Mouse (Mus musculus): Measurements from ENCODE around the gene Gm10277. TPM values are rescaled to one million over a fixed set of nuclear protein-coding genes. Genes with fewer than 3 reads are reported as not detected.
"Not testable (repeated sequence)": the region's sequence is repeated elsewhere in the genome, so short reads cannot be mapped to it uniquely, and the experiment has no call there.

The Gm10277 gene
- total RNA-seq, 2 experiments from 2014 or later, result not detected

DNA sequence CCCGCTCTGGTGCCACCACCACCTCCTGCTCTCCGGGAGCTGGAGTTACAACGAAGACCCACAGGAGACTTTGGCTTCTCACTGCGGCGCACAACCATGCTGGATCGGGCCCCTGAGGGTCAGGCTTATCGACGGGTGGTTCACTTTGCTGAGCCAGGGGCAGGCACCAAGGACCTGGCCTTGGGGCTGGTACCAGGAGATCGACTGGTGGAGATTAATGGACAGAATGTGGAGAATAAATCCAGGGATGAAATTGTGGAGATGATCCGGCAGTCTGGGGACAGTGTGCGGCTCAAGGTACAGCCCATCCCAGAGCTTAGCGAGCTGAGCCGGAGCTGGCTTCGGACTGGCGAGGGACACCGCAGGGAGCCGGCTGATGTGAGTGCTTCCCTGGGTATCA is 9.6 kb downstream of the Gm10277 start:
- intact Hi-C loops (cut with DNase I), result no loop called here
- no peak for DNase-seq (ENCODE audit: low spot score)

- intact Hi-C loops (cut with DNase I), result no loop called here
- DNase-seq (ENCODE audit: low spot score), result no peak
Measured at GRCm38 (mm10) chr11:77777436-77777835, 10.1 kb downstream of the Gm10277 start.

- no peak for DNase-seq (ENCODE audit: low spot score)
- intact Hi-C loops (cut with DNase I), result no loop called here
Measured at GRCm38 (mm10) chr11:77775701-77776400, 11.7 kb downstream of the Gm10277 start.

- intact Hi-C loops (cut with DNase I), result no loop called here
- DNase-seq (ENCODE audit: low spot score), result no peak
Measured at GRCm38 (mm10) chr11:77771879-77772713, 15.5 kb downstream of the Gm10277 start.

DNA sequence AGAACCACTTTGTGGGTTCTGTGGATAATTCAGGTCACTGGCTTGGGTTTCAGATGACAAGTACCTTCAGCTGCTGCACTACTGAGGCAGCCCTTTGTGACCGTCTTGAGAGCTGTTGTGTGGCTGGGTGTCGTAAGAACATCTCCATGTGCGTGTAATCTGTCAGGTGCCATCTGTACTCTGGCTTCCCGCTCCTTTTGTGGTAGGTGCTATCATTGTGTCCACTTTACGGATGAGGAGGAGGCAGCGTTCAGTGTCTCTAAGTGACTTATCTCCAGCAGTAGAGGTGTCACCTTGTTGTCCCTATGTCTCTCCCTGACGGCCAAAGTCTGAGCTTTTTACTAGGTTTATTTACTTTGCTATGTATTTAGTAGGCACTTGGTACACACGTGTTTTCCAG is 17.2 kb downstream of the Gm10277 start:
- intact Hi-C loops (cut with DNase I), result no loop called here
- DNase-seq (ENCODE audit: low spot score), result no peak

GRCm38 (mm10) chr11:77769496-77769895 is 18.1 kb downstream of the Gm10277 start:
- intact Hi-C loops (cut with DNase I), result no loop called here
- no peak for DNase-seq (ENCODE audit: low spot score)

DNA sequence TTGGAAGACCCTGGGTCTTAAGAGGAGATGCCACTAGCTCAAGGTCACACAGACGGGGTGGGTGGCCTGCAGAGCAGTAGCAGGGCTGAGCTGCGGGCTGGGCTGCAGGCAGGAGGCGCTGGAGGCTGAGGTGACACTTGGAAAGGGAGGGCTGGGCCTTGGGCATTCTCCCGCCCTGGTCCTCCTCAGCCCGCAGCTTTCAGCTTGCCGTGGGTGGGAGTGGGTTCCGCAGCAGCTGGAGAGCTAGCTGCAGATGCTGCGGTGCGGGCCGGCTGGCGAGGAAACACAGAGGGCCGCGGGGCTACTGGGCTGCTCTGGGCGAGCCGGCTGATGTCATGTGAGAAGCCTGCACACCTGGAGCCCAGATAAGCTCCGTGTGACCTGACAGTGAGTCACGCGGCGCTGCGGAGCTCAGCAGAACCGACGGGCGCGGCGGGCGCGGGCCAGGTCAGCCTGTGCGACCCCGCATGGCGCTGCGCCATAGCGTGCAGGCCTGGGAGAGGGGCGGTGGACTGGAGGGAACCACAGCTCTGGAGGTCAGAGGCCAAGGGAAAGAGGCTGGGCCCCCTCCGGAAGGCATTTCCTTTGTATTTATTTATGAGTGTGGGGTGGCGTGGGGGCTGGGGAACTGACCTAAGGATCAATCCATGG is 21.1 kb downstream of the Gm10277 start:
- intact Hi-C loops (cut with DNase I), result no loop called here
- no peak for DNase-seq (ENCODE audit: low spot score)

- no peak for DNase-seq (ENCODE audit: low spot score)
Measured at GRCm38 (mm10) chr11:77765459-77765777, 22.1 kb downstream of the Gm10277 start.

GRCm38 (mm10) chr11:77764694-77765458 is 22.7 kb downstream of the Gm10277 start:
- peak; percentile 47 for DNase-seq (ENCODE audit: low spot score)
- intact Hi-C loops (cut with DNase I), result no loop called here

More at GRCm38 (mm10) chr11:77765459-77765777, 22.1 kb downstream of the Gm10277 start:
- intact Hi-C loops (cut with DNase I), result no loop called here

GRCm38 (mm10) chr11:77763673-77764340 is 23.7 kb downstream of the Gm10277 start:
- no peak for DNase-seq (ENCODE audit: low spot score)
- intact Hi-C loops (cut with DNase I), result loop anchor here (2.0 kb wide), 1 partner anchor 29 kb away; no protein-coding TSS in a partner anchor

DNA sequence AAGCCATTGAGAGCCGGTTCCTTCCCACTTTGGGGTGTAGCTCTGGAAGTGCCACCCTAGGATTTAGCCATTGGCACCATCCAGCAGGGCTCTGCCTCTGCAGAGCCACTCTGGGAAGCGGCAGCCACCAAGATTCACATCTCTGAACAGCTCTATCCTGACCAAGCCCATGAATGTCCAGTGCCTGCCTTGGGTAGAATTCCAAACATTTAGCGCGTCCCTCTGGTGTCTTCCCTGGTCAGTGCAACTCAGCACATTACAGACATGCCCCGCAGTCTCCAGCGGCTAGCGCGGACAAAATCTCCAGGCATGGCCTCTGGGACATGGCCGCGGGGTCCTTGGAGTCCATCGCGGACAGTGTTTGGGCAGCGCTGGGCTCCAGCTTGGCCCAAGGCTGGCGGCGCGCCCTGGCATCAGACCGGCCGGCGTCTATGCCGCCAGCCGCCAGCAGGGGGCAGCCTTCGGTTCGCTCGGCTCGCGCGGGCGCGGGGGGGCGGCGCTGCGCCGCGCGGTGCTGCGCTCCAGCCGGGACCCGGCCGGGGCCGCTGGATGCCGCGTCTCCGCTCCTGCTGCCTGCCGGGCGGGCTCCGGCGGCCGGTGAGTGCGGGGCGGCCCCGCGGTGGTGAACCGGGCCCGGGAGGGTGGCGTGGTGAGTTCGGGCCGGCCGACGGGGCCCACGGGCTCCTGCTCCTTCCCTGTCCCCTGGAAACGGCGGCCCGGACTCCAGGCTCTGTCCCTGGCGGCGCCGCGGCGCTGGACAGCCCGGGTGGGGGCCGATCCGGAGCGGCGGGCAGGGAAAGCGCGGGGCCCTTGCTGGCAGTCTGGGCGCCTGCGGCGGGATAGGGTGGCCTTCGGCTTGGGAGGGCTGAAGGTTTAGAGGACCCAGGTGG is 24.5 kb downstream of the Gm10277 start, which contains the start of gene Myo18a:
TSS of gene Myo18a (plus strand) at position 464 of the 890 bp plus-strand sequence.
- DNase-seq (ENCODE audit: low spot score), result peak; percentile 66
- intact Hi-C loops (cut with DNase I), result loop anchor here (2.0 kb wide), 1 partner anchor 30 kb away; no protein-coding TSS in a partner anchor

DNA sequence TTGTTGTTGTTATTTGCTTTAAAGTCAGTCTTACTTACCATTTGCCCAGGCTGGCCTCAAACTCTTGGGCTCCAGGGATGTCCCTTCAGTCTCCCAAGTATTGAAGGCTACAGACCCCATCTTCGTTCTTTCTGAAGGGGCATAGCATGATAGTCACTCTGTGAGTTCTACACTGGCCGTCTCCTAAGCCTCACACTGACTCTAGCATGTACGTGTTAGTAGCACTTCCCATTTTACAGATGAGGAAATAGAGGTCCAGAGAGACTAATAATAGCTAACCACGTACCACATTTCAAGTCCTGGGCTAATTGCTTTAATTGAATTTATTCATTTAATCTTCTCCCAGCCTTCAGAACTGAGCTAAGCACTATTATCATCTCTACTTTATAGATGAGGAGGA is 27.5 kb downstream of the Gm10277 start:
- DNase-seq (ENCODE audit: low spot score), result no peak
- intact Hi-C loops (cut with DNase I), result no loop called here

DNA sequence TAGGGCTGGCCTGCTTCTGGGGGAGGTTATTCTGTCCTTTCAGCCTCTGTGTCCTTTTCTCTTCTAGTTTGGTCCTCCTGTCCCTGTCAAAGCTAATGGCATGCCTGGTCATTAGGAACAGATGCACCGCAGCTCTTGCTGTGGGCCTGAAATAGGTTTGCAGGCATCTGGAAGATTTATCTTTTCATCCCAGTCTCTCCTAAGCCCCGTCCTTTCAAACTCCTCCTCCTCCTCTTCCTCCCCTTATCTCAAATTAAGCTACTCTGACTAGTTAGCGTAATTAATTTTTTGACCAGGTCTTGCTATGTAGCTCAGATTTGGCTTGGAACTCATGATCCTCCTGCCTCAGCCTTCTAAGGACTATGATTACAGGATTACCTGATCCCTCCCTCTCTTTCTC is 34.1 kb downstream of the Gm10277 start:
- no peak for DNase-seq (ENCODE audit: low spot score)
- intact Hi-C loops (cut with DNase I), result no loop called here

DNA sequence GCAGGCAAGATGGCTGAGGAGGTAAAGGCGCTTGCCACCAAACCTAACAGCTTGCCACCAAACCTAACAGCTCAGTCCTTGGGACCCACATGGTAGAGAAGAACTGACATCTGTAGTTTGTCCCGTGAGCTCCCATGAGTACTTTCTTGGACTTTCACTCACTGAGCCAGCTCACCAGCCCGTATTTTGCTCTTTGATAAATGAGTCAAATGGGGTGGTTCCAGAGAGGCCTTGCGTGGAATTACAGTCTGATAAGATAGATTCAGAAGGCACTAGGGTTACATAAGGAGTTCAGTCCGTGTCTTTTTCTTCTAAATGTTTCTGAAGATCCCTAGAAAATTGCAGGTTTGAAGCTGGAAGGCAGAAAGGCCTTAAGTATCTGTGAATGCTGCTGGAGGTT is 35.0 kb downstream of the Gm10277 start:
- intact Hi-C loops (cut with DNase I), result no loop called here
- no peak for DNase-seq (ENCODE audit: low spot score)

DNA sequence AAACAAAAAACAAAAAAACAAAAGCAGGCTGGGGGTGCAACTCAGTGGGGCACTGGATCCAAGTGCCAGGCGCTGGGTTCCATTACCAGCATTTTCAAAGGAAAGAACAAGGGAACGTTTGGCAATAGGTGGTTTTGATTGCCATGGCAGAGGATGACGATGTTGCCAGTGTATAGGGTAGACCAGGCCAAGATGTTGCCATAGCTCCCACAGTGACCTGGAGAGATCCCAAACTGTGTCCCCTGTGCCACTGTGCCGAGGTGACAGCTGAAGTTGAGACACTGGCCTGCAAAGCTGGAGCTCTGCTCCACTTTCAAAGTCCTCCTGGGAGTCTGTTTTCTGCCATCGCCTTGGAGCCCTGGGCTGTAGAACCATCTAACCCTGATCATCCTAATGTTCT is 38.6 kb downstream of the Gm10277 start:
- intact Hi-C loops (cut with DNase I), result no loop called here
- DNase-seq (ENCODE audit: low spot score), result no peak

- intact Hi-C loops (cut with DNase I); DNase-seq (ENCODE audit: low spot score): not testable (repeated sequence)
Measured at GRCm38 (mm10) chr11:77747103-77747502, 40.4 kb downstream of the Gm10277 start.

DNA sequence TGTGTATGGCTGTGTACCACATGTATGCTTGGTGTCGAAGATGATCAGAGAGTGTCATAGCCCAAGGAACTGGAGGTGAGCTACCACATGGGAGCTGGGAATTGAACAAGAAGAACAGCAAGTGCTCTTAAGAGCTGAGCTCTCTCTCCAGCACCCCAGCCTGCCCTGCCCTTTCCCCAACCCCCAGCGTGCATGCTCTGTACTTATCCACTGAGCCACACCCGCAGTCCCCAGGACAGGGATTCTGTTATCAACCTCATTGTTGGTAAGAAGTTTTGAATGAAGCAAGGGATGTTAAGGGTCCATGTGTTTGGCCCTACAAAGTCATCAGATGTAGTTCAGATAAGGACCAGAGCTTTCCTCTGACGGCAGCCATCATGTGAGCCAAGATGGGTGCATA is 40.9 kb downstream of the Gm10277 start:
- intact Hi-C loops (cut with DNase I), result no loop called here
- DNase-seq (ENCODE audit: low spot score), result no peak

- DNase-seq (ENCODE audit: low spot score), result no peak
- intact Hi-C loops (cut with DNase I), result no loop called here
Measured at GRCm38 (mm10) chr11:77743966-77744365, 43.6 kb downstream of the Gm10277 start.
